Mouse (Mus musculus): Measurements from ENCODE around the gene Sirpa. TPM values are rescaled to one million over a fixed set of nuclear protein-coding genes. Genes with fewer than 3 reads are reported as not detected.

The Sirpa gene
- polyA plus RNA-seq, 1 experiment from 2014 or later, result 17.4 TPM

DNA sequence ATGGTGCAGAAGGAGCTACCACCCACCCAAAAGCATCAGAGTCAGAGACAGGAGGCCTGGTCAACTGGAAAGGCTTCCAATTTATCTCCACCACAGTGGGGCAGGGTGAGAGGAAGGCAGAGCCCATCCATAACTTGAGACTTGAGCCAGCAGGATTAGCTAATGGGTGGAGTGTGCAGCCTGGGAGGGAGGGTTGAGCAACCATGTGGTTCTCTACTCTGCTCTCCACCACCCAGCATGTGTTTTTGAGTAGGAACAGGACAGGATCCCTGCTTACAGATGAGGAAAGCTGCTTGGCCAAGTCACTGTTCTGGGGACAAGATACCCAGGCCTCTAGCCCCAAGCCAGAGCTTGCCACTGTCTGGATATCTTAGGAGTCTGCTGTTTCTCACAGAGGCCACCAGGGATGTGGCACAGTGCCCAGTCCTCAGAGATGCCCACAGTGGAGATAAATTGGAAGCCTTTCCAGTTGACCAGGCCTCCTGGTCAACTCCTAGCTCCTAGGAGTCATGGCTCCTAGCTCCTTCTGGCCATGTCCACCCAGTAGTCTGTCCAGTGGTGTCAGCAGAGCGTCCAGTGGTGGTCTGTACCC is 8.5 kb downstream of the Sirpa start:
- Histone ChIP-seq H3K4me1 (peaks cover 25% of the 10 kb centered on the region), H3K27ac (replicated peaks) (no peak overlapping the region), H3K4me3 (no peak overlapping the region), H3K27me3 (replicated peaks; ENCODE audit: low read depth, poor library complexity, severe bottlenecking) (no peaks in the 10 kb centered on the region), H3K36me3 (replicated peaks) (no peaks in the 10 kb centered on the region; the same call in 1 of the 2 replicates), H3K9me3 (no peaks in the 10 kb centered on the region)
- 63% methylated on average over 1 of the region's 1 CpGs for WGBS
- DNase-seq (ENCODE audit: low spot score), result no peak

DNA sequence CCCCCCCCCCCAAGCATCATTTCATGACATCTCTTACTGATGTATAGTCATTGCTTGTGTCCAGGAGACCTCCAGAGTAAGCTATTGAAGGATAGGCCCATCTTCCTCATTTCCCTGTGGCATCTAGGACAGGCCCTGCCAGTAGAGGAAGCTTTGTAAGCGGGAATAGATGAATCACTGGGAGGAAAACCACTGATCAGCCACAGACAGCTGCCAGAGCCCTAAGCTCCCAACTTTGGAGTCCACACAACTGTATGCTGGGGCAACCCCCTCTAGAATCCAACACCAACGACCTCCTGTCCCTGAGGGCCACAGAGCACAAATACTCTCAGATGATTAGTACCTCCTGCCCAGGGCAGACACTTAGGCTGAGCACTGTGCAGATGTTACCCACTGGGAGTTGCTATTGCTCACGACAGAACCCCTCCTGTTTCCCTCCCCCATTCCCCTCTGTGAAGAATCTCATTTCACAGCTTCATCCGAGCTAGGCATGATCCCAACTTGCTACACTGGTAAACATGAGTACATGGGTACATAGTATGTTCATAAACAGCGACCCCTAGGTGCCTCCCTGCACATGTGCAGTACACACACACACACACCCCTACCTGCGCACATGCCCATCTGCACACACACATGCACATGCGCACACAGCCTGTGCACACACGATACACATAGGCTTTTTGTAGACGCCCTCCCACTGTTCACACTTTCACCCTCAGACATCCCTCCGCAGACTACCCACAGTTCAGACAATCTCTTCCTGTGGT is 9.4 kb downstream of the Sirpa start:
- no peak overlapping the region for H3K27ac ChIP-seq (replicated peaks)
- H3K27me3 ChIP-seq (replicated peaks; ENCODE audit: low read depth, poor library complexity, severe bottlenecking), result no peaks in the 10 kb centered on the region
- no peak for DNase-seq (ENCODE audit: low spot score)
- peaks cover 32% of the 10 kb centered on the region for H3K4me1 ChIP-seq
- 83% methylated on average over 10 of the region's 10 CpGs for WGBS
- no peak overlapping the region for H3K4me3 ChIP-seq
- no peaks in the 10 kb centered on the region; the same call in 1 of the 2 replicates for H3K36me3 ChIP-seq (replicated peaks)
- H3K9me3 ChIP-seq, result no peaks in the 10 kb centered on the region

DNA sequence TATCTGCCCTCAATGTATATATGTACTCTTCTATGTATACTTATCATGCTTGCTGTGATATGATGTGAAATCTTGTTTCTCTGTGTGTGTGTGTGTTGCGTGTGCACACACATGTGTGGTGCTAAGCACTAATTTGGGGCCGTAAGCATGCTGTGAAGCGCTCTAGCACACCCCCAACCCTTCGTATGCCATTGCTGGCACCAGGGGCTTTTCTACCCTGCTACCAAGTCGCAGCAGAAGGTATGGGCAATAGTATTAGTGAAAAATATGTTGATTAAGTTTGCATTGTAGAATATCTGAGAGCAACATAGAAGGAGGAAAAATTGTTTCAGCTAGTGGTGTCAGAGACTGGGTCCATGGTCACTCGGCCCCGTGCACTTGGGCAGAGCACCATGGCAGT is 10.2 kb downstream of the Sirpa start:
- Histone ChIP-seq H3K4me3 (no peak overlapping the region), H3K27me3 (replicated peaks; ENCODE audit: low read depth, poor library complexity, severe bottlenecking) (no peaks in the 10 kb centered on the region), H3K9me3 (no peaks in the 10 kb centered on the region), H3K27ac (replicated peaks) (no peak overlapping the region), H3K36me3 (replicated peaks) (no peaks in the 10 kb centered on the region; the same call in 1 of the 2 replicates), H3K4me1 (peaks cover 32% of the 10 kb centered on the region)
- no peak for DNase-seq (ENCODE audit: low spot score)
- 94% methylated on average over 7 of the region's 7 CpGs for WGBS

DNA sequence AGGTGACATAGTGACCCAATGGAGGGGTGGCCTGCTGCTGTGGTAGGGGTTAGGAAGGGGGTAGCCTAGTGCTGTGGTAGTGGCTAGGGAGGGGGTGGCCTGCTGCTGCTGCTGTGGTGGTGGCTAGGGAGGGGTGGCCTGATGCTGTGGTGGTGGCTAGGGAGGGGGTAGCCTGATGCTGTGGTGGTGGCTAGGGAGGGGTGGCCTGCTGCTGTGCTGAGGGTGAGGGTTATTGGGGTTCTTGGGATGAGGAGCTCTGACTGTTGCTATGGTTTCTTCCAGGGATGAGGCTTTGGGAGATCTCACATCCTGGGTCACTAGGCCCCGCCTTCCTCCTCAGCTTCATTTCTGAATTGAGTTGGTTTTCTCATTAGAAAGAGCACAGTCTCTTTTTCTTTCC is 10.9 kb downstream of the Sirpa start:
- no peaks in the 10 kb centered on the region for H3K9me3 ChIP-seq
- H3K36me3 ChIP-seq (replicated peaks), result no peaks in the 10 kb centered on the region; the same call in 1 of the 2 replicates
- 94% methylated on average over 1 of the region's 1 CpGs for WGBS
- peaks cover 32% of the 10 kb centered on the region for H3K4me1 ChIP-seq
- DNase-seq (ENCODE audit: low spot score), result no peak
- no peak overlapping the region for H3K4me3 ChIP-seq
- H3K27ac ChIP-seq (replicated peaks), result 0 out of 2 replicates have a peak overlapping the region, but pooled peaks have one; percentile 57
- H3K27me3 ChIP-seq (replicated peaks; ENCODE audit: low read depth, poor library complexity, severe bottlenecking), result no peaks in the 10 kb centered on the region

DNA sequence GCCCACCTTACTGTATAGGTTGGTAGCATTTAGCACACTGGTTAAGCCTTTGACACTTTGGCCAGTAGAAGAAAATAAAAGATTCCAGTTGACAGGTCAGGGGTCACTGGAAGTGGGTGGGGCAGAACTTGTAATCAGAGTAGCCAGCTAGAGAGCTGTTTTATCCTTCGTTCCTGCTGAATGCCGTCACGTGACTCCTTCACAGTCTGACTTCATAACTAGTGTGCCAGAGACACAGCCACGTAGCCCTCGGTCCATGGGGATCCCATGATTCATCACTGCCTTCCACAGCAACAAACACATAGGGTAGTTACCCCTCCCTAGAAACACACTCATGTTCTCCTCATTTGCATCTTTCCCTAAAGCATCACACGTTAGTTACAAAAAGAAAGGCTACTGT is 11.4 kb downstream of the Sirpa start:
- H3K27ac ChIP-seq (replicated peaks), result no peak overlapping the region
- no peaks in the 10 kb centered on the region for H3K27me3 ChIP-seq (replicated peaks; ENCODE audit: low read depth, poor library complexity, severe bottlenecking)
- peaks cover 3% of the 10 kb centered on the region for H3K36me3 ChIP-seq (replicated peaks)
- no peak overlapping the region for H3K4me3 ChIP-seq
- peak; percentile 36 for DNase-seq (ENCODE audit: low spot score)
- H3K9me3 ChIP-seq, result no peaks in the 10 kb centered on the region
- 26% methylated on average over 6 of the region's 6 CpGs for WGBS
- H3K4me1 ChIP-seq, result peaks cover 30% of the 10 kb centered on the region

DNA sequence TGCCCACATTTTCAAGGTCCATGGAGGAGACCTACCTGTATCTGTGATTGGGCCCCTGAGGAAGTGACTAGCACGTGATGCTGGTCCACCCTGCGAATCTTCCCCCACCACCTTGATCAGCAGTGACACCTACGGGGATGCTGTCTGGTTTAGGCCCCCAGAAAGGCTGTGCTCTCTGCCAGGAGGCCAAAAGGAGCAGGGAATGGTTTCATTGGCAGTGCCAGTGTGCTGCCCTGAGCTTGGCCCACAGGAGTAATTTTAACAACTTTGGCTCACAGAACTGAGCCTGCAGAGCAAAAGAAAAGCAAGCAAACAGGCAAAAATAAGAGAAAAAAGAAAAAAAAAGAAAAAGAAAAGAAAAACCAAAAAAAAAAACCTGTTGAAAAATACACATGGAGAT is 13.2 kb downstream of the Sirpa start:
- 76% methylated on average over 3 of the region's 3 CpGs for WGBS
- H3K27me3 ChIP-seq (replicated peaks; ENCODE audit: low read depth, poor library complexity, severe bottlenecking), result no peaks in the 10 kb centered on the region
- no peak overlapping the region for H3K4me3 ChIP-seq
- no peak for DNase-seq (ENCODE audit: low spot score)
- peaks cover 20% of the 10 kb centered on the region for H3K36me3 ChIP-seq (replicated peaks)
- no peaks in the 10 kb centered on the region for H3K9me3 ChIP-seq
- H3K4me1 ChIP-seq, result peaks cover 20% of the 10 kb centered on the region
- no peak overlapping the region for H3K27ac ChIP-seq (replicated peaks)

DNA sequence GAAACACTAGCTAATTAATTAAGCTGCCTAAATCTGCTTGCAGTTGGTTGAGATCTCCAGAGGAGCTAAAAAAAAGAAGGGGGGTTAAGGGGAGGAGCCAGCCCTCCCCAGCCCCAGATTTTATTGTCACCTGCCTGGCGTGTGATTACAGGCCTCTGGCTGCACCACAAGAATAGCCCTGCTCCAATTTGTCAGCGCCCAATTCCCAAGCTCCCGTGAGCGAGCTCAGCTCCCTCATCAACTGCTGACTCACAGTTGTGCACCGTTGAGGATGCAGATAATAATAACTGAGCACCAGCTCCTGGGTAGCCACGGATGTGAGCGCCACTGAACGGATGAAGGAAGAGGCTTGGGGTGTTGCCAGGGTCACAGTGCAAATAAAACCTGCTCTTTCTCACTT is 13.6 kb downstream of the Sirpa start:
- no peak overlapping the region for H3K4me3 ChIP-seq
- WGBS, result 49% methylated on average over 8 of the region's 8 CpGs
- H3K9me3 ChIP-seq, result no peaks in the 10 kb centered on the region
- no peak for DNase-seq (ENCODE audit: low spot score)
- H3K27ac ChIP-seq (replicated peaks), result no peak overlapping the region
- H3K27me3 ChIP-seq (replicated peaks; ENCODE audit: low read depth, poor library complexity, severe bottlenecking), result no peaks in the 10 kb centered on the region
- peaks cover 20% of the 10 kb centered on the region for H3K4me1 ChIP-seq
- peaks cover 25% of the 10 kb centered on the region for H3K36me3 ChIP-seq (replicated peaks)

DNA sequence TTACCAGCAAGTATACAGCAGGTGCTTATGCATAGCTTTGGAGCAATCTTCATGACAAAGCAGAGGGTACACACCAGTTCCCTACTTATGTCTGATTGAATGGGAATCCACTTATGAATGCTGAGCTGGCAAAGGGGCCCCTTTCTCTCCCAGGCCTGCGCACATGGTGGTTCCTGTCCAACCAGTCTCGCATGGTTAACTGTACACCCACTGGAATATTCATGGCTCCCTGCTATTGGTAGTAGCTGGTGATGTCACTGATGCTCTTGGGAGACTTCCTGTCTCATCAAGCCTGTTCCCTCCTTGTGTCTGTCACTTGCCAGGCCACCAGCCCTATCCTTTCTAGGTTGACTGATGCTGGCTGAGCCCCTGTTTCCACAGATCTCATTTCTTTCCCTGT is 14.3 kb downstream of the Sirpa start:
- H3K4me3 ChIP-seq, result no peak overlapping the region
- peaks cover 20% of the 10 kb centered on the region for H3K4me1 ChIP-seq
- H3K36me3 ChIP-seq (replicated peaks), result peaks cover 27% of the 10 kb centered on the region
- H3K9me3 ChIP-seq, result no peaks in the 10 kb centered on the region
- no peaks in the 10 kb centered on the region for H3K27me3 ChIP-seq (replicated peaks; ENCODE audit: low read depth, poor library complexity, severe bottlenecking)
- no peak for DNase-seq (ENCODE audit: low spot score)
- no peak overlapping the region for H3K27ac ChIP-seq (replicated peaks)
- WGBS, result 84% methylated on average over 2 of the region's 2 CpGs

DNA sequence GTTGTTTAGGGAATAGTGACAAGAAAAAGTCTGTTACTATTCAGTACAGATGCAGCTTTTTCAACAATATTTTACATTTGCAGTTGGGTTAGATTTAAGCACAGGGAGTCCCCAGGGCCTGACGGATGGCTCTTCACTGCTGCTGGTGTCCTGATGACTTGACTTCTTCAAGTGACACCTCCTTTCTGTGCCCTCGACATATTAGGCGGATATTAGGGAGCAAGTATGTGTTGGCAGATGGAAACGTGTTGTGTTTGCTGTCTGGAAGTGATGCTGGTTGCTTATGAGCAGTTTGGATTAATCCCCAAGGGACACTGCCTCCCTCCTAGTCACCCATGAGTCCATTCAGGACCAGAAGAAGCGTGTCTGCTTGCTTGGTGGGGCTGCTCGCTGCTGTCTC is 21.3 kb downstream of the Sirpa start:
- Histone ChIP-seq H3K36me3 (replicated peaks) (peaks cover 46% of the 10 kb centered on the region), H3K4me1 (no peaks in the 10 kb centered on the region), H3K4me3 (no peak overlapping the region), H3K27me3 (replicated peaks; ENCODE audit: low read depth, poor library complexity, severe bottlenecking) (no peaks in the 10 kb centered on the region), H3K27ac (replicated peaks) (no peak overlapping the region), H3K9me3 (no peaks in the 10 kb centered on the region)
- no peak for DNase-seq (ENCODE audit: low spot score)
- WGBS, result 90% methylated on average over 6 of the region's 6 CpGs

DNA sequence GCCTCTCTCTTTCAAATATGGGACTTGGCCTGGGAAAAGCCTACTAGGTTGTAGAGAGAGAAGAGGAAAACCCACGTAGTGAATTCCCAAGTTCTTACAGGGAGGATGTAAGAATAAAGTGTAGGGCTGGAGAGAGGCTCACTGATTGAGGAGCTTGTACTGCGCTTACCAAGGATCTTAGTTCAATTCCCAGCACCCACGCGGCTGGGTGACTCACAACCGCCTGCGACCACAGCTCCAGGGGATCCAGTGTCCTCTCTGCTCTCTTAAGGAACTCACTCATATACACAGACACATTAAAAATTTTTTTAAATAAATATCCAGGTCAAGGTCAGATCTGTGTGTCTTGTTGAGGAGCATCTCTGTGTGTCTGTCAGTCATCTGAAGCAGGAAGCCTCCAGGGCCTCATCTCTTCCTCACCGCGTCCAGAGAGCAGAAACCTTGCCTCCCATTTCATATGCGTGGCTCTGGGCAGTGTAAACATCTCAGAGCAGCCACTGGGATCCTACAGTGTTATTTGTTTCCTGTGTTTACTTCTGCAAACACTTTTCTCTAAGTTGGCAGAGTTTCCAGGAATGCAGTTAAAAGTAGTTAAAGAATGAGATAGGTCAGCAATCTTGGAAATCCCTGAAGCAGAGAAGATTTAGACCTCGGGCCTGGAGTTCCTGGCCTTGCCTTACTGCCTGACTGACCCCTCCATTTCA is 22.0 kb downstream of the Sirpa start:
- no peak overlapping the region for H3K4me3 ChIP-seq
- DNase-seq (ENCODE audit: low spot score), result no peak
- WGBS, result 92% methylated on average over 10 of the region's 10 CpGs

DNA sequence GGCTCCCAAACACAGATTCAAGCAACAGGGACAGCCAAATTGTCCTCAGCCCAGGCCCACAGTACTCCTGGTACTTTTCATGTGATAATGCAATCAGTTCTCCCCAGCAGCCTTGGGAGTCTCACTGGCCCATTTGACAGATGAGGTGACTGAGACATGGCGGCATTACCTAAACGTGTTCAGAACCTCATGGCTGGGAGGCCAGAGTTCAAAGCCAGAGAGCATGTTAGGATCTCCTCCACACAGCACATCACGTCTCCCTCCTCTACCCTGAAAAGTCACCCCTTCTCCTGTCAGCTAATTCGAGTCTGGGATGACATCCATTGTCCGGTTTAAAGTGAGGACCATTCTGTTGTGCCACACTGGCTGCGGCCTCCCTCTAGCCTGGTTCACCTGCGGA is 27.5 kb downstream of the Sirpa start:
- Histone ChIP-seq H3K9me3 (no peaks in the 10 kb centered on the region), H3K4me3 (no peak overlapping the region), H3K27ac (replicated peaks) (no peak overlapping the region), H3K36me3 (replicated peaks) (peaks cover 26% of the 10 kb centered on the region), H3K4me1 (peaks cover 9% of the 10 kb centered on the region), H3K27me3 (replicated peaks; ENCODE audit: low read depth, poor library complexity, severe bottlenecking) (no peaks in the 10 kb centered on the region)
- no peak for DNase-seq (ENCODE audit: low spot score)
- 87% methylated on average over 7 of the region's 7 CpGs for WGBS

More for the DNA sequence above, 22.0 kb downstream of the Sirpa start:
- no peaks in the 10 kb centered on the region for H3K9me3 ChIP-seq
- H3K27ac ChIP-seq (replicated peaks), result no peak overlapping the region
- H3K36me3 ChIP-seq (replicated peaks), result peaks cover 41% of the 10 kb centered on the region
- no peaks in the 10 kb centered on the region for H3K27me3 ChIP-seq (replicated peaks; ENCODE audit: low read depth, poor library complexity, severe bottlenecking)
- H3K4me1 ChIP-seq, result no peaks in the 10 kb centered on the region

DNA sequence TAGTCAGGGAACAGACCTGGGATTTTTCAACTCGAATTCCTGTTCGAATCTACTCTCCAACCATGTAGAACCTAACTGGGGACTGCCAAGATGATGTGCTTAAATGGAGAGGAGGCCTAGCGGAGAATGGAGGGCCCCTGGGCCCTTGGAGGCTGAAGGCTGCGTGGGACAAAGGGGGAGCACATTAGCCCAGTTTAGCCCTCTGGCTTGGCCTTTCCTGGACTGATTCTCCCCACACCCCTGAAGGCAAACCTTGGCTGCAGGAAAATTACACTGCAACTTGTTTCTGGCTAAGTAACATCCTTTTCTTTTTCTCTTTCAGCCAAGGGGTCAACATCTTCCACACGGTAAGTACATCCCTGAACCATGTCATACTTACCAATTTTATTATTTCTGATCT is 28.2 kb downstream of the Sirpa start:
- Histone ChIP-seq H3K27ac (replicated peaks) (no peak overlapping the region), H3K4me3 (no peak overlapping the region), H3K36me3 (replicated peaks) (peaks cover 19% of the 10 kb centered on the region), H3K9me3 (no peaks in the 10 kb centered on the region), H3K27me3 (replicated peaks; ENCODE audit: low read depth, poor library complexity, severe bottlenecking) (no peaks in the 10 kb centered on the region), H3K4me1 (peaks cover 9% of the 10 kb centered on the region)
- DNase-seq (ENCODE audit: low spot score), result no peak
- WGBS, result 83% methylated on average over 5 of the region's 5 CpGs
